Mouse (Mus musculus): Measurements from ENCODE around the gene Col4a3. TPM values are rescaled to one million over a fixed set of nuclear protein-coding genes. Genes with fewer than 3 reads are reported as not detected.
A peak's percentile ranks its signal among the peaks of the same experiment; 100 is the strongest.

Col4a3 gene
- total and polyA plus RNA-seq, 2 experiments from 2014 or later = 0.27 to 0.35 TPM

DNA sequence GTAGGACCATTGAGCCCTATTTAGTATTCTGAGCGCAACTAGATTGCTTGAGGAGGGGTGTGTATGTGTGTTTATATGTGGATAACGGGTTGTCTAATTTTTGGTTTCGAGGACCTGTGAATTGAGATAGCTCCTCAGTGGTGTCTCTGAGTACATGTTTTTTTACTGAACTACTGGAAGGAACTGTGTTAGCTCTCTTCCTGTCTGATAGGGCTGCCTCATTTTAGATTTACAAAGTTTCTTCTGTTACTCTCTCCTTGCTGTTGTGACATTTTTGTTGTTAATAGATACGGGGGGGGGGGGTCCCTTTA, 139.1 kb downstream of the Col4a3 start:
- no peak for DNase-seq (ENCODE audit: low spot score)
- 50% methylated on average over 4 of the region's 4 CpGs for WGBS
- Histone ChIP-seq H3K27ac (ENCODE audit: low read depth, low read length) (no peak overlapping the region), H3K9ac (replicated peaks; ENCODE audit: low read length, poor library complexity, severe bottlenecking) (peak overlapping the region; percentile 95), H3K27me3 (ENCODE audit: insufficient read depth, low read length) (peaks cover 8% of the 10 kb centered on the region), H3K4me1 (ENCODE audit: insufficient read depth, low read length) (no peaks in the 10 kb centered on the region; the same call in 1 of the 2 replicates), H3K4me2 (ENCODE audit: low read depth, low read length, poor library complexity, severe bottlenecking) (peak overlapping the region; percentile 88), H3K36me3 (ENCODE audit: insufficient read depth, low read length) (peaks cover 20% of the 10 kb centered on the region; the same call in 1 of the 2 replicates), H3K9me3 (ENCODE audit: low read length) (no peaks in the 10 kb centered on the region), H3K4me3 (ENCODE audit: low read depth, low read length) (peak overlapping the region; percentile 91)
- ATAC-seq (ENCODE audit: low FRiP score) = no peak
- no peak for TF ChIP-seq CTCF (IDR thresholded peaks at IDR 0.05)

DNA sequence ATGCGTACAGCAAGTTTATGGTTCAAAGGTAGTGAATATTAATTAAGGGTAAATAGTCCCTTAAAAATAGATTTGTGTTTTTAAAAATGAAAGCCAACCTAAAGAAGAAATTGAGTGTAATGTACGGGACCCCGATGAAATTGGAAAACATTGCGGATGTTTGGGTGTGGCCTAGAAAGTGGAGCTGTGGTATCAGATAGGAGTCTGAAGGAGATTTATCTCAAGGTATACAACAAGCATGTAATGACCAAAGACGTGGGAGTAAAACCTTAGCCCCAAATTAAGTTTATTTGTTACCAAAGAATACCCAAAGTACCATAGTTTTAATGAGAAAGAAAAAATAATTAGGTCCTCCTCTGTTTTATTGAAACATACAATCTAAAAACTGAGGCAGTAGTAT, 139.8 kb downstream of the Col4a3 start:
- peaks cover 26% of the 10 kb centered on the region; the same call in 1 of the 2 replicates for H3K36me3 ChIP-seq (ENCODE audit: insufficient read depth, low read length)
- ATAC-seq (ENCODE audit: low FRiP score) = no peak
- peaks cover 8% of the 10 kb centered on the region for H3K27me3 ChIP-seq (ENCODE audit: insufficient read depth, low read length)
- H3K4me1 ChIP-seq (ENCODE audit: insufficient read depth, low read length) = no peaks in the 10 kb centered on the region; the same call in 1 of the 2 replicates
- no peak overlapping the region for H3K27ac ChIP-seq (ENCODE audit: low read depth, low read length)
- H3K4me3 ChIP-seq (ENCODE audit: low read depth, low read length) = no peak overlapping the region
- no peaks in the 10 kb centered on the region for H3K9me3 ChIP-seq (ENCODE audit: low read length)
- DNase-seq (ENCODE audit: low spot score) = no peak
- TF ChIP-seq CTCF (IDR thresholded peaks at IDR 0.05) = no peak
- 95% methylated on average over 5 of the region's 5 CpGs for WGBS
- no peak overlapping the region for H3K9ac ChIP-seq (replicated peaks; ENCODE audit: low read length, poor library complexity, severe bottlenecking)
- H3K4me2 ChIP-seq (ENCODE audit: low read depth, low read length, poor library complexity, severe bottlenecking) = no peak overlapping the region

DNA sequence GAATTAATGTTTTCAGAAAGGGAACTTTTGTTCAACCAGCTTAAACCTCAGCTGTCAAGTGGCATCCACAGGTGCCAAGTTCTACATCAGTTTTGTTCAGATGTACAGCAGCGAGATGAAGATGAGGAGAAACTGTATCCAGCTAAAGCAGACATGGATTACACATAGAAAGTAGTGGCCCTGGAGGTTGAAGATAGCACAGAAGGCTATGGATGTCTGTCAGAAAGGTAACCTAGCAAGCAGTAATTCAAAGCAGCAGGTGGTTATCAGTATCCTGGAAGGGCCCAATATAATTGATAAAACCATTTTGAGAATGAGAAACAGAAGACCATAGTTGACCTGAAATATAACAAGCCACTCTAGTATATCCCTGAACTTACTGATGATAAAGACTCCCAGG, 146.6 kb downstream of the Col4a3 start:
- no peak overlapping the region for H3K4me3 ChIP-seq (ENCODE audit: low read depth, low read length)
- no peak overlapping the region for H3K4me2 ChIP-seq (ENCODE audit: low read depth, low read length, poor library complexity, severe bottlenecking)
- H3K9ac ChIP-seq (replicated peaks; ENCODE audit: low read length, poor library complexity, severe bottlenecking) = no peak overlapping the region
- peaks cover 52% of the 10 kb centered on the region; the same call in 1 of the 2 replicates for H3K36me3 ChIP-seq (ENCODE audit: insufficient read depth, low read length)
- WGBS = 94% methylated on average over 1 of the region's 1 CpGs
- DNase-seq (ENCODE audit: low spot score) (no peak), ATAC-seq (ENCODE audit: low FRiP score) (no peak)
- H3K9me3 ChIP-seq (ENCODE audit: low read length) = no peaks in the 10 kb centered on the region
- TF ChIP-seq CTCF (IDR thresholded peaks at IDR 0.05) = no peak
- no peaks in the 10 kb centered on the region for H3K27me3 ChIP-seq (ENCODE audit: insufficient read depth, low read length)
- H3K27ac ChIP-seq (ENCODE audit: low read depth, low read length) = no peak overlapping the region
- H3K4me1 ChIP-seq (ENCODE audit: insufficient read depth, low read length) = no peaks in the 10 kb centered on the region

DNA sequence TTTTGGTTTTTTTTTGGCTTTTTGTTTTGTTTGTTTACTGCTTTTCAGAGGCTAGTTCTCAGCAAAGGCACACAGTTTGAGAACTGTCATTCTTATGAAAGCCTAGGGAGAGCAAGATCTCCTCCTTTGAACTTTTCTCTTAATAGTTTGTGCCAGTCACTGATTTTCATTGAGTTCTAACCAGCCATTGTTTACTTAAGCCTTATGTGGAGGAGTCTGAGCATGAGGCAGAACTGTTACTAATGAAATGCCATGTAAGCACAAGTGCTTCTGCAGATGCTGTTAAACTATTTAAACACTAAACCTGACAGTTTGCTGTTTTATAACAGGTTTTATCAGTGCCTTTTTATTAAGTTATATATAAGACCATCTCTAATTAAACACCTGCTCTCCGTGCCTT, 151.3 kb downstream of the Col4a3 start:
- H3K36me3 ChIP-seq (ENCODE audit: insufficient read depth, low read length) = peaks cover 27% of the 10 kb centered on the region; the same call in 1 of the 2 replicates
- WGBS = 94% methylated on average over 1 of the region's 1 CpGs
- no peak for DNase-seq (ENCODE audit: low spot score)

DNA sequence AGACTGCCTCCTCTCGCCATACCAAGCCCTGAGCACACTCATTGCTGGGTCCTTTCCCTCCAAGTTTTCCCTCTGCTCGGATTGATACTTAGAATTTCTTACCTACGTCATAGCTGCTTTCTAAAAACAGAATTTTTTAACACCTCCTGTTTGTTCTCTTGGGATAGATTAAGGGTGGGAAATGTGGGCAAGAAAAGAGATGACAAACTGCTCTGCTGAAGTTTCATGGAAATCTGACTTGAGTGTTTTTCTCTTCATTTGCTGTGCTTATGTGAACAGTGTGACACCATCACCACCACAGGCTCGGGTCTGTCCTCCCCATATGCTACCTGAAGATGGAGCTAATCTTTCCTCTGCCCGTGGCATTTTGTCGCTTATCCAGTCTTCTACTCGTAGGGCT, 154.8 kb downstream of the Col4a3 start:
- WGBS = 91% methylated on average over 7 of the region's 7 CpGs
- no peak for DNase-seq (ENCODE audit: low spot score)
- peaks cover 18% of the 10 kb centered on the region; the same call in 1 of the 2 replicates for H3K36me3 ChIP-seq (ENCODE audit: insufficient read depth, low read length)

More for the DNA sequence above, 151.3 kb downstream of the Col4a3 start:
- H3K4me2 ChIP-seq (ENCODE audit: low read depth, low read length, poor library complexity, severe bottlenecking) = no peak overlapping the region
- H3K27ac ChIP-seq (ENCODE audit: low read depth, low read length) = no peak overlapping the region
- H3K9ac ChIP-seq (replicated peaks; ENCODE audit: low read length, poor library complexity, severe bottlenecking) = no peak overlapping the region
- no peak overlapping the region for H3K4me3 ChIP-seq (ENCODE audit: low read depth, low read length)
- no peak for TF ChIP-seq CTCF (IDR thresholded peaks at IDR 0.05)
- no peaks in the 10 kb centered on the region for H3K4me1 ChIP-seq (ENCODE audit: insufficient read depth, low read length)
- no peaks in the 10 kb centered on the region for H3K27me3 ChIP-seq (ENCODE audit: insufficient read depth, low read length)
- no peak for ATAC-seq (ENCODE audit: low FRiP score)
- no peaks in the 10 kb centered on the region for H3K9me3 ChIP-seq (ENCODE audit: low read length)

DNA sequence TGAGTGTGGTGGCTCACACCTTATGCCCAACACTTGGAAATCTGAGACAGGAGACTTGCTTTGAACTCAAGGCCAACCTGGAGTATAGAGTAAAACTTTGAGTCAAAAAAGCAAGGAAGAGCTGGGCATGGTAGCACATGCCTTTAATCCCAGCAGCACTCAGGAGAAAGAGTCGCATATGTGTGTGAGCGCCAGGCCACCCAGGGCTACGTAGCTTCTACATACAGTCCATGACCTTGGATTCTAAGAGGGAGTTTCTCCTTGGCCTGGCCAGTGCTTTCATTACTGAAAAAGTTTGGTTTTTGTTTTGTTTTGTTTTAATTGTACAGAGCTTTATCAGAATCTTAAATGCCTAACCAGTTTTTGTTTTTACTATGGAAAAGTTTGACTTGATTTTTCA, 157.2 kb downstream of the Col4a3 start:
- H3K4me1 ChIP-seq (ENCODE audit: insufficient read depth, low read length) = no peaks in the 10 kb centered on the region
- DNase-seq (ENCODE audit: low spot score) (no peak), ATAC-seq (ENCODE audit: low FRiP score) (no peak)
- H3K9me3 ChIP-seq (ENCODE audit: low read length) = no peaks in the 10 kb centered on the region
- H3K4me3 ChIP-seq (ENCODE audit: low read depth, low read length) = no peak overlapping the region
- no peak for TF ChIP-seq CTCF (IDR thresholded peaks at IDR 0.05)
- WGBS = 91% methylated on average over 3 of the region's 3 CpGs
- no peaks in the 10 kb centered on the region for H3K27me3 ChIP-seq (ENCODE audit: insufficient read depth, low read length)
- H3K9ac ChIP-seq (replicated peaks; ENCODE audit: low read length, poor library complexity, severe bottlenecking) = no peak overlapping the region
- peaks cover 11% of the 10 kb centered on the region; the same call in 1 of the 2 replicates for H3K36me3 ChIP-seq (ENCODE audit: insufficient read depth, low read length)
- no peak overlapping the region for H3K27ac ChIP-seq (ENCODE audit: low read depth, low read length)
- no peak overlapping the region for H3K4me2 ChIP-seq (ENCODE audit: low read depth, low read length, poor library complexity, severe bottlenecking)

More for the DNA sequence above, 154.8 kb downstream of the Col4a3 start:
- H3K4me1 ChIP-seq (ENCODE audit: insufficient read depth, low read length) = no peaks in the 10 kb centered on the region
- no peak overlapping the region for H3K4me3 ChIP-seq (ENCODE audit: low read depth, low read length)
- no peak; the same call in 1 of the 2 replicates for TF ChIP-seq CTCF (IDR thresholded peaks at IDR 0.05)
- ATAC-seq (ENCODE audit: low FRiP score) = no peak
- H3K9ac ChIP-seq (replicated peaks; ENCODE audit: low read length, poor library complexity, severe bottlenecking) = no peak overlapping the region
- no peaks in the 10 kb centered on the region for H3K27me3 ChIP-seq (ENCODE audit: insufficient read depth, low read length)
- no peak overlapping the region for H3K4me2 ChIP-seq (ENCODE audit: low read depth, low read length, poor library complexity, severe bottlenecking)
- no peak overlapping the region for H3K27ac ChIP-seq (ENCODE audit: low read depth, low read length)
- H3K9me3 ChIP-seq (ENCODE audit: low read length) = no peaks in the 10 kb centered on the region

All from midbrain, postnatal 0 days (tissue).